Mouse (Mus musculus) adrenal gland, adult (tissue): ENCODE data around the gene Pde4b.
"Not testable (repeated sequence)": the region's sequence is repeated elsewhere in the genome, so short reads cannot be mapped to it uniquely, and the experiment has no call there.

Source experiments
- DNase-seq, 2 experiments: peaks; one replicate each; pipeline ENCODE4 v3.0.0; 2022 to 2023; ENCODE audit warnings: low spot score in 1 of 2; ENCODE audit not compliant: inconsistent age in 2 of 2

Pde4b gene

GRCm38 (mm10) chr4:102087091-102087565 is at the start of gene Pde4b:
Pde4b (plus strand) TSS chr4:102087543.
- DNase-seq: no peak

- peak; percentile 11 to 33 for DNase-seq
Observed at GRCm38 (mm10) chr4:102040190-102040589, 47.2 kb upstream of the Pde4b start.

- DNase-seq: peak; percentile 22 to 71
Observed at GRCm38 (mm10) chr4:102045183-102046140, 41.9 kb upstream of the Pde4b start.

GRCm38 (mm10) chr4:102049368-102049767 is 38.0 kb upstream of the Pde4b start:
- not testable (repeated sequence) for DNase-seq

- no peak for DNase-seq
Observed at GRCm38 (mm10) chr4:102061322-102061721, 26.0 kb upstream of the Pde4b start.

- no peak for DNase-seq
Observed at GRCm38 (mm10) chr4:102069314-102069713, 18.0 kb upstream of the Pde4b start.

GRCm38 (mm10) chr4:102086336-102086735 is 1.0 kb upstream of the Pde4b start:
- DNase-seq: no peak

GRCm38 (mm10) chr4:102087566-102088234 is 357 bp downstream of the Pde4b start:
- peak; percentile 10 to 52 for DNase-seq

- peak in 1 of 2 experiments; percentile 7 for DNase-seq
Observed at GRCm38 (mm10) chr4:102088235-102088867, 1.0 kb downstream of the Pde4b start.

GRCm38 (mm10) chr4:102095851-102096250 is 8.5 kb downstream of the Pde4b start:
- DNase-seq: no peak

- DNase-seq: no peak
Observed at GRCm38 (mm10) chr4:102102241-102102640, 14.9 kb downstream of the Pde4b start.

GRCm38 (mm10) chr4:102104534-102105014 is 17.2 kb downstream of the Pde4b start:
- DNase-seq: peak; percentile 23 to 68

GRCm38 (mm10) chr4:102106771-102107170 is 19.4 kb downstream of the Pde4b start:
- DNase-seq: no peak

- DNase-seq: no peak
Observed at GRCm38 (mm10) chr4:102119454-102119853, 32.1 kb downstream of the Pde4b start.

- DNase-seq: no peak
Observed at GRCm38 (mm10) chr4:102136366-102136849, 49.1 kb downstream of the Pde4b start.

GRCm38 (mm10) chr4:102138346-102138745 is 51.0 kb downstream of the Pde4b start:
- no peak for DNase-seq

- no peak for DNase-seq
Observed at GRCm38 (mm10) chr4:102141241-102141640, 53.9 kb downstream of the Pde4b start.

GRCm38 (mm10) chr4:102148766-102149165 is 61.4 kb downstream of the Pde4b start:
- no peak for DNase-seq

- DNase-seq: no peak
Observed at GRCm38 (mm10) chr4:102159178-102159577, 71.8 kb downstream of the Pde4b start.

GRCm38 (mm10) chr4:102171636-102172035 is 84.3 kb downstream of the Pde4b start:
- DNase-seq: no peak

- peak in 1 of 2 experiments; percentile 27 for DNase-seq
Observed at GRCm38 (mm10) chr4:102172711-102173213, 85.4 kb downstream of the Pde4b start.
